Mouse (Mus musculus) G1E (cell line): ENCODE data around the gene Arhgap30. TPM values are rescaled to one million over a fixed set of nuclear protein-coding genes. Genes with fewer than 3 reads are reported as not detected.

ENCODE experiments used
- ATAC-seq: 2 replicates; pipeline ENCODE4 v1.8.0; 2016; ENCODE audit warnings: mild to moderate bottlenecking; ENCODE audit not compliant: insufficient number of reproducible peaks, poor library complexity, low FRiP score, severe bottlenecking; ENCODE audit errors: extremely low read depth
- DNase-seq: peaks from one replicate; pipeline ENCODE4 v3.0.0; 2012; ENCODE audit warnings: low spot score
- H3K27me3 ChIP-seq: 2 replicates; pipeline ENCODE4 v1.6.1; 2012; ENCODE audit warnings: mild to moderate bottlenecking, low read length, inconsistent platforms; ENCODE audit not compliant: insufficient read depth
- H3K36me3 ChIP-seq: replicated peaks from 2 replicates; pipeline ENCODE3; 2012; ENCODE audit warnings: mild to moderate bottlenecking, inconsistent platforms
- H3K4me1 ChIP-seq: 2 replicates; pipeline ENCODE4 v1.6.1; 2012; ENCODE audit warnings: low read depth, low read length, inconsistent platforms, mixed read lengths; ENCODE audit not compliant: insufficient read depth
- H3K4me3 ChIP-seq: 2 replicates; pipeline ENCODE4 v1.5.1; 2012; ENCODE audit warnings: low read depth, mild to moderate bottlenecking, inconsistent platforms, low read length, moderate library complexity, mixed read lengths
- H3K9me3 ChIP-seq: replicated peaks from 2 replicates; pipeline ENCODE4 v1.6.1; 2012; ENCODE audit warnings: inconsistent platforms
- CTCF ChIP-seq: IDR thresholded peaks from 2 replicates; pipeline ENCODE4 v1.5.1; 2012; ENCODE audit warnings: low read depth, low read length, inconsistent platforms, mixed read lengths
- GATA1 ChIP-seq: IDR thresholded peaks from 2 replicates; pipeline ENCODE4 v1.6.1; 2012; ENCODE audit warnings: borderline replicate concordance, low read length, inconsistent platforms, mixed read lengths
- GATA2 ChIP-seq: IDR thresholded peaks from 2 replicates; pipeline ENCODE4 v1.6.1; 2012; ENCODE audit warnings: low read depth, low read length, inconsistent platforms, borderline replicate concordance
- POLR2AphosphoS5 ChIP-seq: IDR thresholded peaks from 2 replicates; pipeline ENCODE4 v1.6.1; 2012; ENCODE audit warnings: low read depth, low read length, inconsistent platforms; ENCODE audit not compliant: insufficient replicate concordance
- TAL1 ChIP-seq: conservative IDR thresholded peaks from 2 replicates; pipeline ENCODE4 v1.6.1; 2012; ENCODE audit warnings: low read depth, low read length, inconsistent platforms, mixed read lengths
- polyA plus RNA-seq: library from polyadenylated mRNA; stranded (reverse); fragments of >175 nt; gene quantifications from 2 replicates; pipeline ENCODE4 v1.2.3, GENCODE M21; 2012
- total RNA-seq, 2 experiments: library from RNA; stranded (forward) in 1 of 2; stranded (reverse) in 1 of 2; fragments of 200-1000 nt in 1 of 2; fragments of >200 nt in 1 of 2; fragmentation: Nextera tagmentation in 1 of 2; gene quantifications; 2 replicates each; pipeline ENCODE4 v1.2.3; 2014 to 2017

Arhgap30 gene
- total and polyA plus RNA-seq, 3 experiments = 2.9 to 11.4 (median 4.6) TPM

DNA sequence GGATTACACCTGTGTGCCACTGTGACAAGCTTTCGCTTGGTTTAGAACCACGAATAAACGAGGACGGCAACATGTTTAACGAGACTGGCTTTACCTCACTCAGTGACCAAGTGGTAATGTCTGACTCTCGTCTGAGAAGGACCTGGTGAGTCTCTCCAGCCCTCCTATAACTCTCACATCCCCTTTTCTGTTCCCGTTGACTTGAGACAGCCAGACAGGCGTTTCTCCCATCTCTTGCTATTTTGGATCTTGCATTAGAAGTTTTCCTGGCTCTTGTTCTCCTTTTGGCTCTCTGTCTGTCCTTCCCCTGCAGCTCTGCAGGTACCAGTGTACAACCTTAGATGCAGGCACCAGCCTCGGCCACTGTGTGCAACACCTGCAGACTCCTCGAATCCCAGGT is 62.2 kb downstream of the Arhgap30 start:
- Histone ChIP-seq H3K9me3 (no peaks in the 10 kb centered on the region), H3K4me3 (no peak overlapping the region), H3K27me3 (peaks cover 10% of the 10 kb centered on the region), H3K4me1 (no peaks in the 10 kb centered on the region), H3K36me3 (no peaks in the 10 kb centered on the region)
- ATAC-seq (no peak), DNase-seq (no peak)
- TF ChIP-seq GATA2 (no peak), TAL1 (no peak), CTCF (no peak), POLR2AphosphoS5 (no peak), GATA1 (no peak)

DNA sequence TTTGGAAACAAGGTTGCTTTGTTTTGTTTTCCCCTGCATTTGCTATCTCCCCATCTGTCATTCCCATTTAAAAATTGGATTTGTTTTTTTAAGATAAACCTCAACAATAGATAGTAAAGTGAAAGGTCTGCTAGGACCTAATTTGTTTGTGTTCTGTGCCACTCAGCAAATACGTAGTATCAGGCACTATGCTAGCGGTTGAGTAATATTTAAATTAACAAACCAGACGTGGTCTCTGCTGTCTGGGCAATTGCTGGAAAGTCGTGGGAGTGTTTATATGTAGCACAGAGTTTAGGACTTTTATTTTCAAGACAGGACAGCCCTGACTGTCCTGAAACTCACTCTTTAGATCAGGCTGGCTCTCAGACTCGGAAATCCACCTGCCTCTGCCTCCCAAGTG is 63.8 kb downstream of the Arhgap30 start:
- H3K4me1 ChIP-seq = no peaks in the 10 kb centered on the region
- H3K4me3 ChIP-seq = no peak overlapping the region
- no peaks in the 10 kb centered on the region for H3K9me3 ChIP-seq
- H3K36me3 ChIP-seq = no peaks in the 10 kb centered on the region
- TF ChIP-seq CTCF = no peak
- TF ChIP-seq GATA2 = no peak
- TF ChIP-seq TAL1 = no peak
- TF ChIP-seq POLR2AphosphoS5 = no peak
- TF ChIP-seq GATA1 = no peak
- DNase-seq = no peak
- no peak for ATAC-seq
- H3K27me3 ChIP-seq = peaks cover 10% of the 10 kb centered on the region

DNA sequence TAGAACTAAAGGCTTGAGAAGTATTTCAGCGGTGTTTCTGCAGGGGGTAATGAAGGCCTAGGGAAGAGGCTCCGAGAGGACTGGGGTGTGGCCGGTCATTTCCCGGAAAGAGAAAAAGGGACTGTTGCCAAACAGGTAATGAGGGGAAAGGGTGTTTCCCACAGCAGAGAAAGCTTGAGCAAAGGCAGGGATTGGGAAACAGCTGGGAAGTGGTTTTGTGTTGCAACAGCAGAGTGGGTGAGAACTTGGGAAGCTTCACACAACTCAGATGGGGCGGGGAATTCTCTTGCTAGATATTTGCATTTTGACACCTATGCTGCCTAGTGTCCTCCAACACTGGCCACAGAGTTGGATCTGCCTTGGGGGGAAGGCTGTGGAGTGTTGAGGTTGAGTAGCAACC is 64.2 kb downstream of the Arhgap30 start:
- Histone ChIP-seq H3K4me1 (no peaks in the 10 kb centered on the region), H3K4me3 (no peak overlapping the region), H3K27me3 (peaks cover 10% of the 10 kb centered on the region), H3K36me3 (no peaks in the 10 kb centered on the region), H3K9me3 (no peaks in the 10 kb centered on the region)
- no peak for DNase-seq
- TF ChIP-seq CTCF (no peak), POLR2AphosphoS5 (no peak), GATA2 (no peak), GATA1 (no peak), TAL1 (no peak)
- no peak for ATAC-seq

DNA sequence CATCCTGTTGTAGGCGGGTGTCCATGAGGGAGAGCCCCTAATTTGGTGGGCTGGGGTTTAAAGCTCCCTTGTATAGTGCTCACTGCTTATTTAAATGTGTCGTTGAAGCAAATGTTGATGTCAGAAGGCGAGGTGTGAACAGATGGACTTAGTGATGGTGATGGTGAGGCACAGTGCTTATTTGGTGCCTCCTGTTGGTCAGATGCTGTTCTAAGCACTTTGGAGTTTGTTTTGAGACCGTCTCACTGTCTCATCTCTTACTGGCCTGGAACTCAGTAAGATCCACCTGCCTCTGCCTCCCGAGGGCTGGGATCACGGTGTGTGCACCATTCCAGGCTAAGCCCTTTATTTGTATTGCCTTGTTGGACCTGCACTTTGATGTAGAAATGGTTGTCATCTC is 66.2 kb downstream of the Arhgap30 start:
- no peak for ATAC-seq
- no peak for DNase-seq
- Histone ChIP-seq H3K4me3 (no peak overlapping the region), H3K4me1 (no peaks in the 10 kb centered on the region), H3K36me3 (no peaks in the 10 kb centered on the region), H3K9me3 (no peaks in the 10 kb centered on the region), H3K27me3 (peaks cover 9% of the 10 kb centered on the region)
- TF ChIP-seq CTCF (no peak), GATA2 (no peak), TAL1 (no peak), POLR2AphosphoS5 (no peak), GATA1 (no peak)

DNA sequence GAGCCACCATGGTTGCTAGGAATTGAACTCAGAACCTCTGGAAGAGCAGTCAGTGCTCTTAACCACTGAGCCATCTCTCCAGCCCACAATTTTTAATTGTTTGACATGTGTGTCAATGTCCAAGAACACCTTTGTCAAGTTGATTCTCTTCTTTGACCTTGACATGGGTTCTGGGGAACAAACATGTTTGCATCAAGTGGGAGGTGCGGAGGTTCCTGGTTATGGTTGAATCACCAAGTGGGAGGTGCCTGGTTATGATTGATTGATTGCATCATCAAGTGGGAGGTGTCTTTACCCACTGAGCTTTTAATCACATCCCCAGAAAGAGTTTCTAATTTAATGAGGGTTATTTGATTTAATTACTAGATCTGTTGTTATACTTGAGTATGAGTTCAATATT is 68.8 kb downstream of the Arhgap30 start:
- H3K4me3 ChIP-seq = no peak overlapping the region
- H3K9me3 ChIP-seq = no peaks in the 10 kb centered on the region
- H3K4me1 ChIP-seq = no peaks in the 10 kb centered on the region
- no peak for ATAC-seq
- peaks cover 15% of the 10 kb centered on the region for H3K27me3 ChIP-seq
- DNase-seq = no peak
- H3K36me3 ChIP-seq = no peaks in the 10 kb centered on the region
- TF ChIP-seq CTCF (no peak), TAL1 (no peak), POLR2AphosphoS5 (no peak), GATA1 (no peak), GATA2 (no peak)

DNA sequence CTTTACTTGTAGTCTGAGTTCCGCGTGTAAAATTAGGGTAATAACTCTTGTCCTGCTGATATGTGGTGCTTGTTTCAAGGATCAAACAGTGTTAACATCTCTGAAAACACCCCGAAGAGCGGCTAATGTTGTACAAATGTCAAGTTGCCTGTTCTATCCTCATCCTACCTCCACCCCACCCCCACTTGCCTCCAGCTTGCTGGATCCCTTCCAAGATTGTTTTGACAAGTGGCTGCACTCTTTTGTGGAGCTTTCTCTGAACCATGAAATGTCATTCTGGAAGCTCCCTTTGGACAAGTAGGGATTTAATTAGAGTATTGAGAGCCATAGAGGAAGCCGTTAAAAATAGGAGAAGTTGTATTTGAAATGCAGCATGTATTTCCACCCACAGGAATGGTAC is 71.0 kb downstream of the Arhgap30 start:
- ATAC-seq (no peak), DNase-seq (no peak)
- Histone ChIP-seq H3K4me1 (no peaks in the 10 kb centered on the region), H3K4me3 (no peak overlapping the region), H3K9me3 (no peaks in the 10 kb centered on the region), H3K27me3 (peaks cover 15% of the 10 kb centered on the region), H3K36me3 (no peaks in the 10 kb centered on the region)
- no peak for TF ChIP-seq POLR2AphosphoS5
- TF ChIP-seq GATA1 = no peak
- TF ChIP-seq GATA2 = no peak
- TF ChIP-seq TAL1 = no peak
- no peak for TF ChIP-seq CTCF

Other genes with a start within 250 kb of the Arhgap30 start
Only the 20 nearest of the 25 such genes appear.
- 9.7 and 13.7 TPM in 2 replicates for gene Tomm40l, start 166.4 kb upstream of the Arhgap30 start, total RNA-seq (2014; fragmentation: Nextera tagmentation)
- gene Tomm40l, start 166.4 kb upstream of the Arhgap30 start, total RNA-seq (2017) = 19.2 and 26.4 TPM in 2 replicates
- gene Tomm40l, start 166.4 kb upstream of the Arhgap30 start, polyA plus RNA-seq = 31.9 and 35.8 TPM in 2 replicates
- not detected in 2 replicates for gene Apoa2, start 163.9 kb upstream of the Arhgap30 start, total RNA-seq (2014; fragmentation: Nextera tagmentation)
- gene Apoa2, start 163.9 kb upstream of the Arhgap30 start, total RNA-seq (2017) = not detected in 2 replicates
- 0.17 TPM in 1 of 2 replicates, not detected in the other for gene Apoa2, start 163.9 kb upstream of the Arhgap30 start, polyA plus RNA-seq
- not detected in 2 replicates for gene Fcer1g, start 154.6 kb upstream of the Arhgap30 start, total RNA-seq (2014; fragmentation: Nextera tagmentation)
- 0.64 and 0.71 TPM in 2 replicates for gene Fcer1g, start 154.6 kb upstream of the Arhgap30 start, total RNA-seq (2017)
- 0.08 TPM in 1 of 2 replicates, not detected in the other for gene Fcer1g, start 154.6 kb upstream of the Arhgap30 start, polyA plus RNA-seq
- 0.60 TPM in 1 of 2 replicates, not detected in the other for gene Adamts4, start 138.5 kb upstream of the Arhgap30 start, total RNA-seq (2014; fragmentation: Nextera tagmentation)
- gene Adamts4, start 138.5 kb upstream of the Arhgap30 start, total RNA-seq (2017) = 0.16 and 0.17 TPM in 2 replicates
- 0.12 and 0.20 TPM in 2 replicates for gene Adamts4, start 138.5 kb upstream of the Arhgap30 start, polyA plus RNA-seq
- 209 and 219 TPM in 2 replicates for gene Ndufs2, start 137.6 kb upstream of the Arhgap30 start, total RNA-seq (2014; fragmentation: Nextera tagmentation)
- 275 and 300 TPM in 2 replicates for gene Ndufs2, start 137.6 kb upstream of the Arhgap30 start, total RNA-seq (2017)
- 47.9 and 101 TPM in 2 replicates for gene Ndufs2, start 137.6 kb upstream of the Arhgap30 start, polyA plus RNA-seq
- gene B4galt3, start 118.6 kb upstream of the Arhgap30 start, total RNA-seq (2014; fragmentation: Nextera tagmentation) = 27.3 and 30.8 TPM in 2 replicates
- gene B4galt3, start 118.6 kb upstream of the Arhgap30 start, total RNA-seq (2017) = 16.9 and 21.5 TPM in 2 replicates
- gene B4galt3, start 118.6 kb upstream of the Arhgap30 start, polyA plus RNA-seq = 44.8 and 50.0 TPM in 2 replicates
- gene Ppox, start 107.8 kb upstream of the Arhgap30 start, total RNA-seq (2014; fragmentation: Nextera tagmentation) = 45.7 and 168 TPM in 2 replicates
- gene Ppox, start 107.8 kb upstream of the Arhgap30 start, total RNA-seq (2017) = 27.0 and 36.7 TPM in 2 replicates
- gene Ppox, start 107.8 kb upstream of the Arhgap30 start, polyA plus RNA-seq = 38.5 and 53.0 TPM in 2 replicates
- 40.1 and 64.5 TPM in 2 replicates for gene Usp21, start 101.0 kb upstream of the Arhgap30 start, total RNA-seq (2014; fragmentation: Nextera tagmentation)
- 11.8 and 12.8 TPM in 2 replicates for gene Usp21, start 101.0 kb upstream of the Arhgap30 start, total RNA-seq (2017)
- 44.1 and 53.3 TPM in 2 replicates for gene Usp21, start 101.0 kb upstream of the Arhgap30 start, polyA plus RNA-seq
- gene Ufc1, start 93.9 kb upstream of the Arhgap30 start, total RNA-seq (2014; fragmentation: Nextera tagmentation) = 33.4 and 34.3 TPM in 2 replicates
- 96.2 and 111 TPM in 2 replicates for gene Ufc1, start 93.9 kb upstream of the Arhgap30 start, total RNA-seq (2017)
- 38.5 and 47.9 TPM in 2 replicates for gene Ufc1, start 93.9 kb upstream of the Arhgap30 start, polyA plus RNA-seq
- gene Dedd, start 59.8 kb upstream of the Arhgap30 start, total RNA-seq (2014; fragmentation: Nextera tagmentation) = 53.6 and 56.4 TPM in 2 replicates
- 14.3 and 17.0 TPM in 2 replicates for gene Dedd, start 59.8 kb upstream of the Arhgap30 start, total RNA-seq (2017)
- gene Dedd, start 59.8 kb upstream of the Arhgap30 start, polyA plus RNA-seq = 17.7 and 29.9 TPM in 2 replicates
- gene Nit1, start 43.3 kb upstream of the Arhgap30 start, total RNA-seq (2014; fragmentation: Nextera tagmentation) = 17.9 and 22.4 TPM in 2 replicates
- gene Nit1, start 43.3 kb upstream of the Arhgap30 start, total RNA-seq (2017) = 57.9 and 58.9 TPM in 2 replicates
- gene Nit1, start 43.3 kb upstream of the Arhgap30 start, polyA plus RNA-seq = 9.4 and 11.3 TPM in 2 replicates
- 32.4 and 47.3 TPM in 2 replicates for gene Pfdn2, start 43.3 kb upstream of the Arhgap30 start, total RNA-seq (2014; fragmentation: Nextera tagmentation)
- gene Pfdn2, start 43.3 kb upstream of the Arhgap30 start, total RNA-seq (2017) = 19.6 and 22.3 TPM in 2 replicates
- 16.9 and 20.1 TPM in 2 replicates for gene Pfdn2, start 43.3 kb upstream of the Arhgap30 start, polyA plus RNA-seq
- gene Klhdc9, start 28.2 kb upstream of the Arhgap30 start, total RNA-seq (2014; fragmentation: Nextera tagmentation) = 2.6 TPM in 1 of 2 replicates, not detected in the other
- 0.33 and 0.64 TPM in 2 replicates for gene Klhdc9, start 28.2 kb upstream of the Arhgap30 start, total RNA-seq (2017)
- 1.4 TPM in 2 replicates for gene Klhdc9, start 28.2 kb upstream of the Arhgap30 start, polyA plus RNA-seq
- gene Nectin4, start 18.9 kb upstream of the Arhgap30 start, total RNA-seq (2014; fragmentation: Nextera tagmentation) = not detected in 2 replicates
- gene Nectin4, start 18.9 kb upstream of the Arhgap30 start, total RNA-seq (2017) = 0.12 TPM in 1 of 2 replicates, not detected in the other
- 0.01 TPM in 1 of 2 replicates, not detected in the other for gene Nectin4, start 18.9 kb upstream of the Arhgap30 start, polyA plus RNA-seq
- 17.6 and 19.0 TPM in 2 replicates for gene Usf1, start 22.4 kb downstream of the Arhgap30 start, total RNA-seq (2014; fragmentation: Nextera tagmentation)
- 41.9 and 56.8 TPM in 2 replicates for gene Usf1, start 22.4 kb downstream of the Arhgap30 start, total RNA-seq (2017)
- gene Usf1, start 22.4 kb downstream of the Arhgap30 start, polyA plus RNA-seq = 30.0 and 38.9 TPM in 2 replicates
- 1.7 TPM in 1 of 2 replicates, not detected in the other for gene Tstd1, start 29.9 kb downstream of the Arhgap30 start, total RNA-seq (2014; fragmentation: Nextera tagmentation)
- gene Tstd1, start 29.9 kb downstream of the Arhgap30 start, total RNA-seq (2017) = 2.9 and 3.7 TPM in 2 replicates
- 0.41 and 0.42 TPM in 2 replicates for gene Tstd1, start 29.9 kb downstream of the Arhgap30 start, polyA plus RNA-seq
- gene F11r, start 48.6 kb downstream of the Arhgap30 start, total RNA-seq (2014; fragmentation: Nextera tagmentation) = not detected in 2 replicates
- gene F11r, start 48.6 kb downstream of the Arhgap30 start, total RNA-seq (2017) = 0.11 and 1.2 TPM in 2 replicates
- gene F11r, start 48.6 kb downstream of the Arhgap30 start, polyA plus RNA-seq = not detected in 2 replicates
- gene Alyref2, start 114.5 kb downstream of the Arhgap30 start, total RNA-seq (2014; fragmentation: Nextera tagmentation) = 5.7 and 6.2 TPM in 2 replicates
- gene Alyref2, start 114.5 kb downstream of the Arhgap30 start, total RNA-seq (2017) = 4.5 and 6.6 TPM in 2 replicates
- 10.5 and 10.7 TPM in 2 replicates for gene Alyref2, start 114.5 kb downstream of the Arhgap30 start, polyA plus RNA-seq
- not detected in 2 replicates for gene Itln1, start 146.3 kb downstream of the Arhgap30 start, total RNA-seq (2014; fragmentation: Nextera tagmentation)
- gene Itln1, start 146.3 kb downstream of the Arhgap30 start, total RNA-seq (2017) = not detected in 2 replicates
- gene Itln1, start 146.3 kb downstream of the Arhgap30 start, polyA plus RNA-seq = not detected in 2 replicates
- gene Cd244a, start 170.2 kb downstream of the Arhgap30 start, total RNA-seq (2014; fragmentation: Nextera tagmentation) = not detected in 2 replicates
- gene Cd244a, start 170.2 kb downstream of the Arhgap30 start, total RNA-seq (2017) = 0.17 and 0.44 TPM in 2 replicates
- not detected in 2 replicates for gene Cd244a, start 170.2 kb downstream of the Arhgap30 start, polyA plus RNA-seq